Mouse (Mus musculus): ENCODE results near the gene Ski. TPM values are rescaled to one million over a fixed set of nuclear protein-coding genes. Genes with fewer than 3 reads are reported as not detected.
A peak's percentile ranks its signal among the peaks of the same experiment; 100 is the strongest.

Ski gene
- polyA plus RNA-seq, 1 experiment from 2014 or later: 24.4 TPM

GRCm38 (mm10) chr4:155148910-155149698, 73.3 kb downstream of the Ski start:
- peak; percentile 13; the same call in 1 of the 2 replicates for ATAC-seq (ENCODE audit: insufficient number of reproducible peaks, low FRiP score, low TSS enrichment, low read depth)
- Histone ChIP-seq H3K27ac (replicated peaks) (peak overlapping the region; percentile 94), H3K27me3 (no peaks in the 10 kb centered on the region), H3K4me3 (replicated peaks) (no peak overlapping the region), H3K36me3 (no peaks in the 10 kb centered on the region), H3K9me3 (replicated peaks) (no peaks in the 10 kb centered on the region), H3K9ac (no peak overlapping the region), H3K4me1 (peaks cover 73% of the 10 kb centered on the region), H3K4me2 (replicated peaks) (no peak overlapping the region; the same call in 1 of the 2 replicates)
- WGBS: 53% methylated on average over 8 of the region's 8 CpGs

- H3K4me3 ChIP-seq (replicated peaks): no peak overlapping the region
- no peak for ATAC-seq (ENCODE audit: insufficient number of reproducible peaks, low FRiP score, low TSS enrichment, low read depth)
- H3K9ac ChIP-seq: no peak overlapping the region
- no peaks in the 10 kb centered on the region for H3K36me3 ChIP-seq
- WGBS: 85% methylated on average over 4 of the region's 4 CpGs
- H3K4me1 ChIP-seq: peaks cover 79% of the 10 kb centered on the region
- H3K27ac ChIP-seq (replicated peaks): peak overlapping the region; percentile 94
- no peaks in the 10 kb centered on the region for H3K9me3 ChIP-seq (replicated peaks)
- H3K4me2 ChIP-seq (replicated peaks): no peak overlapping the region
- H3K27me3 ChIP-seq: no peaks in the 10 kb centered on the region
Measured at GRCm38 (mm10) chr4:155148453-155148852, 73.9 kb downstream of the Ski start.

- Histone ChIP-seq H3K36me3 (no peaks in the 10 kb centered on the region), H3K9ac (no peak overlapping the region), H3K9me3 (replicated peaks) (no peaks in the 10 kb centered on the region), H3K4me3 (replicated peaks) (no peak overlapping the region), H3K27ac (replicated peaks) (peak overlapping the region; percentile 78), H3K27me3 (no peaks in the 10 kb centered on the region), H3K4me2 (replicated peaks) (no peak overlapping the region; the same call in 1 of the 2 replicates), H3K4me1 (peaks cover 76% of the 10 kb centered on the region)
- ATAC-seq (ENCODE audit: insufficient number of reproducible peaks, low FRiP score, low TSS enrichment, low read depth): no peak
- WGBS: 55% methylated on average over 14 of the region's 14 CpGs
Measured at GRCm38 (mm10) chr4:155146107-155146823, 76.1 kb downstream of the Ski start.

GRCm38 (mm10) chr4:155144548-155145180, 77.7 kb downstream of the Ski start:
- H3K9me3 ChIP-seq (replicated peaks): no peaks in the 10 kb centered on the region
- H3K9ac ChIP-seq: no peak overlapping the region
- no peak for ATAC-seq (ENCODE audit: insufficient number of reproducible peaks, low FRiP score, low TSS enrichment, low read depth)
- H3K4me1 ChIP-seq: peaks cover 73% of the 10 kb centered on the region
- H3K4me2 ChIP-seq (replicated peaks): peak overlapping the region; percentile 32; the same call in 1 of the 2 replicates
- no peak overlapping the region for H3K4me3 ChIP-seq (replicated peaks)
- 32% methylated on average over 4 of the region's 4 CpGs for WGBS
- H3K36me3 ChIP-seq: no peaks in the 10 kb centered on the region
- no peaks in the 10 kb centered on the region for H3K27me3 ChIP-seq
- peak overlapping the region; percentile 97 for H3K27ac ChIP-seq (replicated peaks)

- 22% methylated on average over 12 of the region's 12 CpGs for WGBS
- ATAC-seq (ENCODE audit: insufficient number of reproducible peaks, low FRiP score, low TSS enrichment, low read depth): peak; percentile 90
- H3K9ac ChIP-seq: no peak overlapping the region
- no peak overlapping the region for H3K4me3 ChIP-seq (replicated peaks)
- H3K27ac ChIP-seq (replicated peaks): peak overlapping the region; percentile 97
- peaks cover 67% of the 10 kb centered on the region for H3K4me1 ChIP-seq
- no peaks in the 10 kb centered on the region for H3K27me3 ChIP-seq
- no peaks in the 10 kb centered on the region for H3K36me3 ChIP-seq
- H3K9me3 ChIP-seq (replicated peaks): no peaks in the 10 kb centered on the region
- peak overlapping the region; percentile 32 for H3K4me2 ChIP-seq (replicated peaks)
Measured at GRCm38 (mm10) chr4:155143871-155144502, 78.4 kb downstream of the Ski start.

GRCm38 (mm10) chr4:155143411-155143810, 79.0 kb downstream of the Ski start:
- H3K27ac ChIP-seq (replicated peaks): peak overlapping the region; percentile 97
- ATAC-seq (ENCODE audit: insufficient number of reproducible peaks, low FRiP score, low TSS enrichment, low read depth): no peak
- no peak overlapping the region for H3K4me3 ChIP-seq (replicated peaks)
- no peaks in the 10 kb centered on the region for H3K9me3 ChIP-seq (replicated peaks)
- WGBS: 44% methylated on average over 2 of the region's 2 CpGs
- no peaks in the 10 kb centered on the region for H3K36me3 ChIP-seq
- no peak overlapping the region for H3K4me2 ChIP-seq (replicated peaks)
- no peaks in the 10 kb centered on the region for H3K27me3 ChIP-seq
- H3K4me1 ChIP-seq: peaks cover 61% of the 10 kb centered on the region
- no peak overlapping the region for H3K9ac ChIP-seq

GRCm38 (mm10) chr4:155142836-155143235, 79.6 kb downstream of the Ski start:
- H3K36me3 ChIP-seq: no peaks in the 10 kb centered on the region
- H3K9me3 ChIP-seq (replicated peaks): no peaks in the 10 kb centered on the region
- no peak overlapping the region for H3K4me3 ChIP-seq (replicated peaks)
- no peak overlapping the region for H3K4me2 ChIP-seq (replicated peaks)
- 90% methylated on average over 5 of the region's 5 CpGs for WGBS
- ATAC-seq (ENCODE audit: insufficient number of reproducible peaks, low FRiP score, low TSS enrichment, low read depth): no peak
- H3K9ac ChIP-seq: no peak overlapping the region
- no peaks in the 10 kb centered on the region for H3K27me3 ChIP-seq
- H3K4me1 ChIP-seq: peaks cover 64% of the 10 kb centered on the region
- H3K27ac ChIP-seq (replicated peaks): peak overlapping the region; percentile 97

GRCm38 (mm10) chr4:155140795-155141265, 81.6 kb downstream of the Ski start:
- no peaks in the 10 kb centered on the region for H3K36me3 ChIP-seq
- peak overlapping the region; percentile 48; the same call in 1 of the 2 replicates for H3K27ac ChIP-seq (replicated peaks)
- no peak overlapping the region for H3K9ac ChIP-seq
- no peak overlapping the region for H3K4me2 ChIP-seq (replicated peaks)
- 47% methylated on average over 12 of the region's 12 CpGs for WGBS
- H3K4me1 ChIP-seq: peaks cover 63% of the 10 kb centered on the region
- H3K4me3 ChIP-seq (replicated peaks): no peak overlapping the region
- no peaks in the 10 kb centered on the region for H3K27me3 ChIP-seq
- H3K9me3 ChIP-seq (replicated peaks): no peaks in the 10 kb centered on the region
- ATAC-seq (ENCODE audit: insufficient number of reproducible peaks, low FRiP score, low TSS enrichment, low read depth): no peak

- H3K9ac ChIP-seq: no peak overlapping the region
- H3K9me3 ChIP-seq (replicated peaks): no peaks in the 10 kb centered on the region
- no peak overlapping the region for H3K4me2 ChIP-seq (replicated peaks)
- no peaks in the 10 kb centered on the region for H3K27me3 ChIP-seq
- H3K36me3 ChIP-seq: no peaks in the 10 kb centered on the region
- WGBS: 51% methylated on average over 2 of the region's 2 CpGs
- H3K27ac ChIP-seq (replicated peaks): 0 out of 2 replicates have a peak overlapping the region, but pooled peaks have one; percentile 48
- peaks cover 63% of the 10 kb centered on the region for H3K4me1 ChIP-seq
- H3K4me3 ChIP-seq (replicated peaks): no peak overlapping the region
- no peak for ATAC-seq (ENCODE audit: insufficient number of reproducible peaks, low FRiP score, low TSS enrichment, low read depth)
Measured at GRCm38 (mm10) chr4:155140150-155140549, 82.2 kb downstream of the Ski start.

- no peak for ATAC-seq (ENCODE audit: insufficient number of reproducible peaks, low FRiP score, low TSS enrichment, low read depth)
- H3K27me3 ChIP-seq: no peaks in the 10 kb centered on the region
- H3K9me3 ChIP-seq (replicated peaks): no peaks in the 10 kb centered on the region
- no peak overlapping the region for H3K9ac ChIP-seq
- H3K4me3 ChIP-seq (replicated peaks): no peak overlapping the region
- peaks cover 63% of the 10 kb centered on the region for H3K4me1 ChIP-seq
- H3K4me2 ChIP-seq (replicated peaks): no peak overlapping the region
- no peaks in the 10 kb centered on the region for H3K36me3 ChIP-seq
- 64% methylated on average over 12 of the region's 12 CpGs for WGBS
- no peak overlapping the region for H3K27ac ChIP-seq (replicated peaks)
Measured at GRCm38 (mm10) chr4:155139281-155140045, 82.9 kb downstream of the Ski start.

All from embryonic facial prominence, embryonic 15.5 days (tissue).